Mouse (Mus musculus) cerebellum, adult 2 months (tissue): Measurements from ENCODE around the gene Txnrd2.

Experiments used
- CTCF ChIP-seq: fragments of 200-500 bp; IDR thresholded peaks from 2 replicates; pipeline ENCODE4 v1.5.1; 2011; ENCODE audit warnings: low read depth, mild to moderate bottlenecking, control low read depth, low read length, moderate library complexity, borderline replicate concordance; ENCODE audit not compliant: insufficient read depth
- POLR2A ChIP-seq: fragments of 200-500 bp; IDR thresholded peaks from 2 replicates; pipeline ENCODE4 v1.6.1; 2011; ENCODE audit warnings: low read length, control low read depth, borderline replicate concordance; ENCODE audit not compliant: insufficient read depth

- no peak for TF ChIP-seq POLR2A
- no peak for TF ChIP-seq CTCF
Observed at GRCm38 (mm10) chr16:18423915-18424265, 2.3 kb upstream of the Txnrd2 start.
